Mouse (Mus musculus): ENCODE results near the gene Spcs3.

DNA sequence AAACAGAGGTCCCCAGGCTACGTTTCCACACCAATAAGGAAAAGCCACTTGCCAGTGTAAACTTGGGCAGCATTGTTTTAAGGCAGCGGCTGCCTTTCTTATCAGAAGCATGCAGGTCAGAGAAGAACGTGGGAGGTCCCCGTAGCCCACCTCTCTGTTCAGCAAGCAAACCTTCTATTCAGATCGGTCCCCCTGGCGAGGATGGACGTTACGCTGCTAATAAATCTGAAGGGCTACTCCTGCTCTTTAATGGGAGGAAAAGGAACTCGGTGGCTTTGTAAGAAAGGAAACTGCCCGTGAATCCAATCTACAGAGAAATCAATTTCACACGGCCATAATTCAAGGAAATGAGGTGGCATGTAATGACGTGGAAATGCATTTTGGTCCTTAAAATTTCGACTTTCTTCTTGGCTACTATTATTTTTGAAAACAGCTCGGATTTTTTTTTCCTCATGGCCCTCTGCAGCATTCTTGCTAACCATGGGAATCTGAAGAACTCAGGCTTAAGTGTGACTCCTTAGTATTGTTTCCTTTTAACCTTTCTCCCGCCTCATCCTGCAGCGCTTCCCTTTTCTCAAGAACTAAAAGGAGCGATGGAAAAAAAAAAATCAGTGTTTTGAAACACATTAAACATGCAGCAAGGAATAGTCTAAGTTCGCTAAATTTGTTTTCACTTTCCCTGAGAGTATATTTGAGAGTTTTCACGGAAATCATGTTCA is 43.1 kb downstream of the Spcs3 start:
- TF ChIP-seq POLR2A (IDR thresholded peaks at IDR 0.05; ENCODE audit: borderline replicate concordance, control insufficient read depth, low read depth, low read length) (no peak), CTCF (IDR thresholded peaks at IDR 0.05; ENCODE audit: control insufficient read depth, insufficient read depth, low read length) (no peak)

Data from bone marrow, adult 2 months (tissue).